Mouse (Mus musculus): ENCODE measurements around the gene Zfp846. TPM values are rescaled to one million over a fixed set of nuclear protein-coding genes. Genes with fewer than 3 reads are reported as not detected.

Zfp846 gene
- polyA plus RNA-seq, 1 experiment from 2014 or later, result 18.9 TPM

GRCm38 (mm10) chr9:20642101-20642895, 61.2 kb downstream of the Zfp846 start, which contains the start of gene Ubl5:
Ubl5 (plus strand) TSS chr9:20642878.
- H3K27ac ChIP-seq (replicated peaks), result peak within 1 kb of the TSS; percentile 93
- H3K4me1 ChIP-seq, result peaks cover 36% of the 10 kb centered on the region
- no peaks in the 10 kb centered on the region for H3K9me3 ChIP-seq (replicated peaks)
- H3K36me3 ChIP-seq, result peaks cover 34% of the 10 kb centered on the region
- peak within 1 kb of the TSS; percentile 85 for H3K4me3 ChIP-seq
- H3K27me3 ChIP-seq (ENCODE audit: low read depth, poor library complexity, severe bottlenecking), result no peaks in the 10 kb centered on the region
- under 1% methylated on average over 51 of the region's 51 CpGs for WGBS
- peak; percentile 94 for DNase-seq (ENCODE audit: low spot score)

GRCm38 (mm10) chr9:20642896-20643466, 61.9 kb downstream of the Zfp846 start:
- peak; percentile 90 for DNase-seq (ENCODE audit: low spot score)
- peaks cover 35% of the 10 kb centered on the region for H3K36me3 ChIP-seq
- no peaks in the 10 kb centered on the region for H3K9me3 ChIP-seq (replicated peaks)
- H3K4me1 ChIP-seq, result peaks cover 36% of the 10 kb centered on the region
- peak overlapping the region; percentile 85 for H3K4me3 ChIP-seq
- peak overlapping the region; percentile 93 for H3K27ac ChIP-seq (replicated peaks)
- no peaks in the 10 kb centered on the region for H3K27me3 ChIP-seq (ENCODE audit: low read depth, poor library complexity, severe bottlenecking)
- under 1% methylated on average over 30 of the region's 30 CpGs for WGBS

- 12% methylated on average over 13 of the region's 13 CpGs for WGBS
- H3K36me3 ChIP-seq, result peaks cover 35% of the 10 kb centered on the region
- no peaks in the 10 kb centered on the region for H3K9me3 ChIP-seq (replicated peaks)
- DNase-seq (ENCODE audit: low spot score), result no peak
- peaks cover 36% of the 10 kb centered on the region for H3K4me1 ChIP-seq
- H3K27me3 ChIP-seq (ENCODE audit: low read depth, poor library complexity, severe bottlenecking), result no peaks in the 10 kb centered on the region
- peak overlapping the region; percentile 85 for H3K4me3 ChIP-seq
- peak overlapping the region; percentile 93 for H3K27ac ChIP-seq (replicated peaks)
These were observed 62.7 kb downstream of the Zfp846 start for GRCm38 (mm10) chr9:20643781-20644180.

- Histone ChIP-seq H3K36me3 (peaks cover 36% of the 10 kb centered on the region), H3K9me3 (replicated peaks) (no peaks in the 10 kb centered on the region), H3K27ac (replicated peaks) (peak within 1 kb of the TSS; percentile 93), H3K4me1 (peaks cover 36% of the 10 kb centered on the region), H3K4me3 (peak within 1 kb of the TSS; percentile 85), H3K27me3 (ENCODE audit: low read depth, poor library complexity, severe bottlenecking) (no peaks in the 10 kb centered on the region)
- under 1% methylated on average over 43 of the region's 43 CpGs for WGBS
- DNase-seq (ENCODE audit: low spot score), result peak; percentile 85
These were observed 63.4 kb downstream of the Zfp846 start, which contains the start of gene Fbxl12 for GRCm38 (mm10) chr9:20644360-20645081. Fbxl12 (minus strand) TSS chr9:20644767.

GRCm38 (mm10) chr9:20645121-20645520, 64.0 kb downstream of the Zfp846 start:
- H3K36me3 ChIP-seq, result peaks cover 36% of the 10 kb centered on the region
- H3K27ac ChIP-seq (replicated peaks), result peak overlapping the region; percentile 93
- H3K4me3 ChIP-seq, result peak overlapping the region; percentile 85
- H3K4me1 ChIP-seq, result peaks cover 36% of the 10 kb centered on the region
- no peaks in the 10 kb centered on the region for H3K27me3 ChIP-seq (ENCODE audit: low read depth, poor library complexity, severe bottlenecking)
- DNase-seq (ENCODE audit: low spot score), result no peak
- H3K9me3 ChIP-seq (replicated peaks), result no peaks in the 10 kb centered on the region
- 7% methylated on average over 17 of the region's 17 CpGs for WGBS

- H3K4me1 ChIP-seq, result peaks cover 36% of the 10 kb centered on the region
- H3K4me3 ChIP-seq, result peak within 1 kb of the TSS; percentile 98
- no peaks in the 10 kb centered on the region for H3K9me3 ChIP-seq (replicated peaks)
- peaks cover 63% of the 10 kb centered on the region for H3K36me3 ChIP-seq
- DNase-seq (ENCODE audit: low spot score), result peak; percentile 98
- no peaks in the 10 kb centered on the region for H3K27me3 ChIP-seq (ENCODE audit: low read depth, poor library complexity, severe bottlenecking)
- peak within 1 kb of the TSS; percentile 91 for H3K27ac ChIP-seq (replicated peaks)
- WGBS, result under 1% methylated on average over 45 of the region's 45 CpGs
These were observed 70.6 kb downstream of the Zfp846 start, which contains the start of gene Pin1 for GRCm38 (mm10) chr9:20651602-20652259. Pin1 (plus strand) TSS chr9:20652095.

- under 1% methylated on average over 24 of the region's 25 CpGs for WGBS
- peak overlapping the region; percentile 98 for H3K4me3 ChIP-seq
- H3K4me1 ChIP-seq, result peaks cover 36% of the 10 kb centered on the region
- H3K27ac ChIP-seq (replicated peaks), result peak overlapping the region; percentile 91
- no peak for DNase-seq (ENCODE audit: low spot score)
- no peaks in the 10 kb centered on the region for H3K9me3 ChIP-seq (replicated peaks)
- peaks cover 63% of the 10 kb centered on the region for H3K36me3 ChIP-seq
- no peaks in the 10 kb centered on the region for H3K27me3 ChIP-seq (ENCODE audit: low read depth, poor library complexity, severe bottlenecking)
These were observed 71.2 kb downstream of the Zfp846 start for GRCm38 (mm10) chr9:20652260-20652658.

GRCm38 (mm10) chr9:20653859-20654258, 72.8 kb downstream of the Zfp846 start:
- no peak for DNase-seq (ENCODE audit: low spot score)
- Histone ChIP-seq H3K36me3 (peaks cover 63% of the 10 kb centered on the region), H3K4me1 (peaks cover 36% of the 10 kb centered on the region), H3K9me3 (replicated peaks) (no peaks in the 10 kb centered on the region), H3K4me3 (peak overlapping the region; percentile 98), H3K27me3 (ENCODE audit: low read depth, poor library complexity, severe bottlenecking) (no peaks in the 10 kb centered on the region), H3K27ac (replicated peaks) (no peak overlapping the region)
- 88% methylated on average over 3 of the region's 3 CpGs for WGBS

Other genes starting within 250 kb of the Zfp846 start
- gene Olfr18, start 245.2 kb upstream of the Zfp846 start, polyA plus RNA-seq (2016; fragmentation: Nextera tagmentation; extraction: Ambion mirVana), result not detected in 2 replicates
- 29.1 and 32.1 TPM in 2 replicates for gene Zfp560, start 196.1 kb upstream of the Zfp846 start, polyA plus RNA-seq (2016; fragmentation: Nextera tagmentation; extraction: Ambion mirVana)
- gene Zfp26, start 121.1 kb upstream of the Zfp846 start, polyA plus RNA-seq (2016; fragmentation: Nextera tagmentation; extraction: Ambion mirVana), result 20.5 and 23.3 TPM in 2 replicates
- gene Zfp426, start 88.5 kb upstream of the Zfp846 start, polyA plus RNA-seq (2016; fragmentation: Nextera tagmentation; extraction: Ambion mirVana), result 27.3 and 31.3 TPM in 2 replicates
- 117 and 139 TPM in 2 replicates for gene Zfp266, start 59.9 kb upstream of the Zfp846 start, polyA plus RNA-seq (2016; fragmentation: Nextera tagmentation; extraction: Ambion mirVana)
- gene Ubl5, start 61.6 kb downstream of the Zfp846 start, polyA plus RNA-seq (2016; fragmentation: Nextera tagmentation; extraction: Ambion mirVana), result 381 and 400 TPM in 2 replicates
- gene Fbxl12, start 63.5 kb downstream of the Zfp846 start, polyA plus RNA-seq (2016; fragmentation: Nextera tagmentation; extraction: Ambion mirVana), result 20.4 and 21.2 TPM in 2 replicates
- 84.0 and 91.4 TPM in 2 replicates for gene Pin1, start 70.8 kb downstream of the Zfp846 start, polyA plus RNA-seq (2016; fragmentation: Nextera tagmentation; extraction: Ambion mirVana)
- 26.8 and 34.6 TPM in 2 replicates for gene Olfm2, start 165.1 kb downstream of the Zfp846 start, polyA plus RNA-seq (2016; fragmentation: Nextera tagmentation; extraction: Ambion mirVana)
- gene Col5a3, start 233.8 kb downstream of the Zfp846 start, polyA plus RNA-seq (2016; fragmentation: Nextera tagmentation; extraction: Ambion mirVana), result 0.60 TPM in 2 replicates
- not detected in 2 replicates for gene Rdh8, start 237.2 kb downstream of the Zfp846 start, polyA plus RNA-seq (2016; fragmentation: Nextera tagmentation; extraction: Ambion mirVana)